Mouse (Mus musculus): ENCODE measurements around the gene Gm28041. TPM values are rescaled to one million over a fixed set of nuclear protein-coding genes. Genes with fewer than 3 reads are reported as not detected.

The Gm28041 gene
- total RNA-seq (2023): 1 to 10 TPM in 1 of 2 experiments, not detected in 1; 3.5 TPM

DNA sequence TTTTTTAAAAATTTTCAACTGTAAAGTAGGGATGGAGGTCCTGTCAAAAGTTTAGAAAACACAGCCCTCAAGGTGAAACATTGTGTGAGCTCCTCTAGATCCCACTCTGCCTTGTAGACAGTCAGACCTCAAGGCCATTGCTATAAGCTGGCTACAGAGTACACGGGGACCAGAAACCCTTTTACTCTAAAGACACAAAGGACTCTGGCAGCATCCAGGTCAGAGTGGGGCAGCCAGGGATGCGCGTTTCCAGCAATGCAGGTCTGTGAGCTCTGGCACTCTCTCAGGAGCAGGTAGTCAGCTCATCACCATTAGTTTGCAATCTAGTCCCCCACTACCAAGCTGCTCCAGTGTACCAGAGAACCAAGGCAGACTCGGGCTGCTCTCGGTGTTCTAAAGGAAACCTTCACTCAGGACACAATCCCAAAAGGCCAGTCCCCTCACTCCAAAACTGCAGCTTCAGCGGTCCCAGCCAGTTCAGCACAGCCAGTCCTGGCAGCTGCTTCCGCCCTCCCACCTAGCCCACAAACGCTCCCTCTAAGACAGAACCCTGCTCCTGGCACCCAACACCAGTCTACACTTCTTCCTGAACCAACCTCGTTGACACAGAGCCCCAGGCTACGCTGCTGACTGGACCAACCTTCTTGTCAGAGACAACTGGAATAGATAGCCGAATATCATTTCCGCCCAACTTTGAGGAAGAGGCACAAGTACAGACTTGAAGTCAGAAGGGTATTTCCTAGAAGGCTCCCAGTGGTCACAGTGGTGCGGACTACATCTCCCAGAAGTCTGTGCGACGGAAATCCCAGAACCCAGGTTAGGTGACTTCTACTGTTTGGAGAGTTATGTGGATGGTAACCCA, at the start of gene Gm28041, which contains the start of gene Zfp456:
Gene Gm28041 (minus strand): TSS at position 684 of the 862 bp plus-strand sequence.
Gene Zfp456 (minus strand): TSS at position 761 of the 862 bp plus-strand sequence.

DNA sequence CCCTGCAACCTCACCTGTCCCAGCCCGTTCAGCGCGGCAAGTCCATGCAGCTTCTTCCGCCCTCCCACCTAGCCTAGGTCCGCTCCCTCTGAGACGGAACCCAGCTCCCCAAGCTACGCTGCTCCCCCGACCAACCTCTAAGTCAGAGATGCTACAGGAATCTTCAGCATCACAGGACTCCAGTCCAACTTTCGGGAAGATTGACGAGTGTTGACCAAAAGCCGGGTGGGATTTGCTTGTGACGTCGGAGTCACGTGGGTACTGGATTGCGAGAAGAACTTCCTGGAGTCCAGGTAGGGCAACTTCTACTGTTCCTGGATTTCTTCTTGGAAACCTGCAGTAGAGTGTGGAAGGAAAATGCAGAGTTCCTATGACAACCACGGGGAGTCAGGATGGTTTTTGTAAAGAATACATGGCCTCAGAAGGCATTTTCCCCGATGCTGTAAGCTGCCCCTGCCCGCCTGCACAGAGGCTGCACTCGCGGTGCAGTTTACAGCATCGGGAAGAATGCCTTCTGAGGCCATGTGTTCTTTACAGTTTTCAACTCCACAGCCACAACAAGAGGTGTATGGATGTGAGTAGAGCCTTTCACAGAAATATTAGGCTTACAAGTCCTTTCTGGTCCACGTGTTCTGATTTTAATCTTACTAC, 45.8 kb upstream of the Gm28041 start, which contains the start of gene Zfp459:
Gene Zfp459 (minus strand): TSS at position 212 of the 651 bp plus-strand sequence.

DNA sequence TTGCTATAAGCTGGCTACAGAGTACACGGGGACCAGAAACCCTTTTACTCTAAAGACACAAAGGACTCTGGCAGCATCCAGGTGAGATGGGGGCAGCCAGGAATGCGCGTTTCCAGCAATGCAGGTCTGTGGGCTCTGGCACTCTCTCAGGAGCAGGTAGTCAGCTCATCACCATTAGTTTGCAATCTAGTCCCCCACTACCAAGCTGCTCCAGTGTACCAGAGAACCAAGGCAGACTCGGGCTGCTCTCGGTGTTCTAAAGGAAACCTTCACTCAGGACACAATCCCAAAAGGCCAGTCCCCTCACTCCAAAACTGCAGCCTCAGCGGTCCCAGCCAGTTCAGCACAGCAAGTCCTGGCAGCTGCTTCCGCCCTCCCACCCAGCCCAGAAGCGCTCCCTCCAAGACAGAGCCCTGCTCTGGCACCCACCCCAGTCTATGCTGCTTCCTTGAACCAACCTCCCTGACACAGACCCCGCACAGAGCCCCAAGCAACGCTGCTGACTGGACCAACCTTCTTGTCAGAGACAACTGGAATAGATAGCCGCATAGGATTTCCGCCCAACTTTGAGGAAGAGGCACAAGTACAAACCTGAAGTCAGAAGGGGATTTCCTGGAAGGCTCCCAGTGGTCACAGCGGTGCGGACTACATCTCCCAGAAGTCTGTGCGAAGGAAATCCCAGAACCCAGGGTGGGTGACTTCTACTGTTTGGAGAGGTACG, 23.8 kb upstream of the Gm28041 start, which contains the start of gene Zfp429:
Gene Zfp429 (minus strand): TSS at position 637 of the 721 bp plus-strand sequence.

DNA sequence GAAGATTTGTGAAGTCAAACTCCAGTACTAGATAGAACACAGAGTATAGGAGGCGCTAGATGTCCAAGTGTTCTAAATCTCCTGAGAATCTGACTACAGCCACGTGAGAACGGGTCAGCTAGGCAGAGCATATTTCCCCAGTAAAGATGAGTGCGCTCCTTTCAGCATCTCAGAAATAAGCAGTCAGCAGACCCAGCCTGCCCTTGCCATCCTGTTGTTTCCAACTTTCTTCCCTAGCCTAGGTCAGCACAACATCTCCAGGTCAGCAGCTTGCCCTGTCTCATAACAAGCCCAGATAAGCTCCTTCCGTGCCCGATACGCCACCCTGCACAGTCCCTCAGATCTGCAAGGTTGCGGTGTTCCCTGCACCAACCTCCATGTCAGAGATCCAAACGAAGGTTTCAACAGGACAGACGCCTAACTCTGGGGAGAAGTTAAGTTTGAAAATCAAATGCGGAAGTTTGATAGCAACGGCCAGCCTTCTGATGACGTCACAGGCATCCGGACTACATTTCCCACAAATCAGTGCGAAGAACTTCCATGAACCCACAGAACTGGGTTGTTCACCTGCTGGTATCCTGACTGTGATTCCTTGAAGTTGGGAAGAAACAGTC, 15.3 kb downstream of the Gm28041 start, which contains the start of the genes Gm28044 and Zfp953:
Gene Gm28044 (minus strand): TSS at position 406 of the 614 bp plus-strand sequence.
Gene Zfp953 (minus strand): TSS at position 475 of the 614 bp plus-strand sequence.

DNA sequence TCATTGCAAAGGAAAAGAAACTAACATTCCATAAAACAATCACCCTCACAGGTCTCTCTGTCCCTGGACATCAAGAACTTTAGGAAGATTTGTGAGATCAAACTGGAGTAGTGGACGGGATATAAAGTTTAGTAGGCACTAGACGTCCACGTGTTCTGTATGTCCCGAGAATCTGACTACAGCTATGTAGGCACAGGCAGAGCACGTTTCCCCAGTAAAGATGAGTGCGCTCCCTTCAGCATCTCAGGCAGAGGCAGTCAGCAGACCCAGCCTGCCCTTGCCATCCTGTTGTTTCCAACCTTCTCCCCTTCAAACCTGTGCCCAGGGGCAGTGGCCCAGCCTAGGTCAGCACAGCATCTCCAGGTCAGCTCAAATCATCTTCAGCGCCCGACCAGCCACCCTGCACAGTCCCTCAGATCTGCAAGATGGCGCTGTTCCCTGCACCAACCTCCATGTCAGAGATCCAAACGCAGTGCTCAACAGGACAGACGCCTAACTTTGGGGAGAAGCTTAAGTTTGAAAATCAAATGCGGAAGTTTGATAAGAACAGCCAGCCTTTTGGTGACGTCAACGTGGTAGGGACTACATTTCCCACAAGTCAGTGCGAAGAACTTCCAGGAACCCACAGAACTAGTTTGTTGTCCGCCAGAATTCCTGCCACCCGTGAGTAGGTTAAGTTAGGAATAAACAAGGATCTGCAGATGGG, 43.4 kb downstream of the Gm28041 start, which contains the start of gene Zfp595:
Gene Zfp595 (minus strand): TSS at position 552 of the 706 bp plus-strand sequence.

DNA sequence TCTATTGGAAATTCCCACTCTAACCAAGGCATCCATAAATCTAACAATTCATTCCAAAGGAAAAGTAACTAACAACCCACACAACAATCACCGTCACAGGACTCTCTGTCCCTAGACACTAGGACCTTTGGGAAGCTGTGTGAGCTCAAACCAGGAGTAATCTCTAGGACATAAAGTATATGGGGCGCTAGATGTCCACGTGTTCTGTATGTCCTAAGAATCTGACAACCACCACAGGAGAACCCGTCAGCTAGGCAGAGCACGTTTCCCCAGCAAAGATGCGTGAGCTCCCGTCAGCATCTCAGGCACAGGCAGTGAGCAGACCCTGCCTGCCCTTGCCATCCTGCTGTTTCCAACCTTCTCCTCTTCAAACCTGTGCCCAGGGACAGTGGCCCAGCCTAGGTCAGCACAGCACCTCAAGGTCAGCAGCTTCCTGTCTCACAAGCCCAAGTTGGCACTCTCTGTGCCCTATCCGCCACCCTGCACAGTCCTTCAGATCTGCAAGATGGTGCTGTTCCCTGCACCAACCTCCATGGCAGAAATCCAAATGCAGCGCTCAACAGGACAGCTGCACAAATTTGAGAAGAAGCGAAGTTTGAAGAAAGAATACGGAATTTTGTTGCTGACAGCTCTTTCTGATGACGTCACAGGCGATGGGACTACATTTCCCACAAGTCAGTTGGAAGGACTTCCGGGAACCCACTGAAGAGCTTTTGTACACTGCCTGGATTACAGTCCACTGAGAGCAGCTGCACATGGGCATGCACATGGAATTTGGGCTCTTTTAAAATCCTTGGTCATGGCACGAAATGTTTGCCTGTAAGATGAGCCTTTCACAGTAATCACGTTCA, 69.5 kb downstream of the Gm28041 start, which contains the start of gene Zfp457:
Gene Zfp457 (minus strand): TSS at position 664 of the 851 bp plus-strand sequence.

Other genes with a start within 250 kb of the Gm28041 start
- gene Rsl1, start 202.6 kb downstream of the Gm28041 start, total RNA-seq (2023): 1 to 10 TPM; 1.7 TPM
- gene Zfp455, start 181.2 kb downstream of the Gm28041 start, total RNA-seq (2023): under 1 TPM; 0.64 to 0.93 TPM
- 1 to 10 TPM; 1.4 to 1.5 TPM for gene Zfp458, start 97.3 kb downstream of the Gm28041 start, total RNA-seq (2023)
- under 1 TPM; 0.60 TPM for gene Zfp457, start 69.2 kb downstream of the Gm28041 start, total RNA-seq (2023)
- 1 to 10 TPM; 6.3 to 6.6 TPM for gene Zfp595, start 43.2 kb downstream of the Gm28041 start, total RNA-seq (2023)
- gene Gm28044, start 15.2 kb downstream of the Gm28041 start, total RNA-seq (2023): under 1 TPM in 1 of 2 experiments, not detected in 1; 0.88 TPM
- 1 to 10 TPM; 5.9 to 6.6 TPM for gene Zfp953, start 15.1 kb downstream of the Gm28041 start, total RNA-seq (2023)
- 1 to 10 TPM in 1 of 2 experiments, under 1 TPM in 1; 0.84 to 1.8 TPM for gene Zfp456, start 77 bp upstream of the Gm28041 start, total RNA-seq (2023)
- gene Zfp429, start 24.1 kb upstream of the Gm28041 start, total RNA-seq (2023): 1 to 10 TPM; 2.4 to 5.7 TPM
- gene Zfp459, start 45.7 kb upstream of the Gm28041 start, total RNA-seq (2023): 1 to 10 TPM in 1 of 2 experiments, under 1 TPM in 1; 0.22 to 1.1 TPM
- gene Zfp874a, start 75.9 kb upstream of the Gm28041 start, total RNA-seq (2023): 1 to 10 TPM; 3.2 to 4.1 TPM
- 1 to 10 TPM; 5.7 to 6.2 TPM for gene Zfp874b, start 108.5 kb upstream of the Gm28041 start, total RNA-seq (2023)
- gene Zfp58, start 124.8 kb upstream of the Gm28041 start, total RNA-seq (2023): 1 to 10 TPM; 4.1 to 5.2 TPM
- not detected for gene Gm26965, start 150.4 kb upstream of the Gm28041 start, total RNA-seq (2023)
- gene Zfp87, start 150.4 kb upstream of the Gm28041 start, total RNA-seq (2023): 10 to 100 TPM; 12.9 to 15.0 TPM
- gene Zfp748, start 178.1 kb upstream of the Gm28041 start, total RNA-seq (2023): 1 to 10 TPM; 4.2 to 5.4 TPM
- 10 to 100 TPM in 1 of 2 experiments, 1 to 10 TPM in 1; 8.9 to 10.7 TPM for gene Zfp729b, start 234.0 kb upstream of the Gm28041 start, total RNA-seq (2023)

Measured in neutrophil, adult 59 days (primary cell).